Mouse (Mus musculus) lung, postnatal 4 days (tissue): ENCODE results near the gene Hoxa11.

Experiments used
- DNase-seq, 2 experiments: peaks; one replicate each; pipeline ENCODE4 v3.0.0; 2021

Hoxa11 gene

GRCm38 (mm10) chr6:52205221-52205620 is 40.4 kb downstream of the Hoxa11 start:
- DNase-seq = no peak

- peak; percentile 92 to 93 for DNase-seq
Observed at GRCm38 (mm10) chr6:52204050-52204752, 41.4 kb downstream of the Hoxa11 start, which contains the start of gene Hoxa5. TSS of gene Hoxa5 (minus strand) at chr6:52204587.

GRCm38 (mm10) chr6:52203371-52204049 is 42.1 kb downstream of the Hoxa11 start:
- peak in 1 of 2 experiments; percentile 58 for DNase-seq

GRCm38 (mm10) chr6:52203121-52203370 is 42.6 kb downstream of the Hoxa11 start:
- peak in 1 of 2 experiments; percentile 26 for DNase-seq

- DNase-seq = peak in 1 of 2 experiments; percentile 25
Observed at GRCm38 (mm10) chr6:52202362-52203120, 43.1 kb downstream of the Hoxa11 start.

- peak in 1 of 2 experiments; percentile 19 for DNase-seq
Observed at GRCm38 (mm10) chr6:52201269-52201668, 44.3 kb downstream of the Hoxa11 start.

GRCm38 (mm10) chr6:52200751-52201250 is 44.8 kb downstream of the Hoxa11 start:
- no peak for DNase-seq

GRCm38 (mm10) chr6:52200073-52200750 is 45.4 kb downstream of the Hoxa11 start:
- peak in 1 of 2 experiments; percentile 79 for DNase-seq

GRCm38 (mm10) chr6:52197271-52197670 is 48.3 kb downstream of the Hoxa11 start:
- peak; percentile 74 to 81 for DNase-seq

- peak in 1 of 2 experiments; percentile 26 for DNase-seq
Observed at GRCm38 (mm10) chr6:52196811-52197210, 48.8 kb downstream of the Hoxa11 start.

- DNase-seq = peak in 1 of 2 experiments; percentile 21
Observed at GRCm38 (mm10) chr6:52194690-52195089, 50.9 kb downstream of the Hoxa11 start.
